Mouse (Mus musculus): ENCODE measurements at regions not wholly inside any gene's neighbourhood (a gene's known extent, or its start where the extent isn't known, plus 50 kb on each side); places are given as distances from the start of the nearest gene placed in this dataset.

DNA sequence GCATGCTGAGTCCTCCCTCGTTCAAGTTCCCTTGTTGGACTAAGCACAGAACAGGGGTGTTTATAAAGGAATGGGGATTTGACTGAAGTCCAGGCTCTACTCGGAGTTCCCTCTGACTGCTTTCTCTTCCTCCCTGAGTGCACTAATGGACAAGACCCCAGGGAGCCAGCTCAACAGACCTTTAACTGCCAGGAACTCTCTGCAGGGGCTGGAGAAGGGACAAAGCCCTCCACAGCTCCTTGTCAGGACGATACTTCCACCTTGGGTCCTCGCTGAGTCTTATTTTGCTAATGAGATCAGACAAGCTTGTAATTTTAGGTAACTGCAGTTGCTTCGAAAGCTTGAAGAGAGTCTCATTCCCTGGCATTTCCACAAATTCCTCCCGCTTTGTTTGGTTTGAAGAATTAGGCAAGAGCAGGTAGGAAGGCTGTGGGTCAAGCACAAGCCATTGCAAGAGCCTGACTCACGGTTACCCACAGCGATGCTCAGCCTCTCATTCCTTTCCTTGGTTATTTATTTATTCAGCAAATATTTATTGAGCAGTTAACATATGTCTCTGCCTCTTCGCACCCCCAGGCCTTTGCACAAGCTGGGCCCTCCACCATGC, 71.5 kb upstream of the Dio3 start:
- Histone ChIP-seq H3K36me3 (replicated peaks) (no peaks in the 10 kb centered on the region), H3K27me3 (ENCODE audit: insufficient read depth, low read length) (no peaks in the 10 kb centered on the region), H3K4me3 (ENCODE audit: low read depth, low read length) (no peak overlapping the region), H3K9me3 (replicated peaks) (peaks cover 84% of the 10 kb centered on the region), H3K4me1 (ENCODE audit: insufficient read depth, low read depth, low read length) (no peaks in the 10 kb centered on the region)
- ATAC-seq (ENCODE audit: extremely low read depth, insufficient number of reproducible peaks, low FRiP score, poor library complexity, severe bottlenecking) = no peak
- no peak for DNase-seq (ENCODE audit: low spot score)
- no peak for TF ChIP-seq POLR2AphosphoS5 (IDR thresholded peaks at IDR 0.05; ENCODE audit: insufficient replicate concordance, low read depth, low read length)
- no peak for TF ChIP-seq TAL1 (conservative IDR thresholded peaks at IDR 0.05; ENCODE audit: low read depth, low read length)

DNA sequence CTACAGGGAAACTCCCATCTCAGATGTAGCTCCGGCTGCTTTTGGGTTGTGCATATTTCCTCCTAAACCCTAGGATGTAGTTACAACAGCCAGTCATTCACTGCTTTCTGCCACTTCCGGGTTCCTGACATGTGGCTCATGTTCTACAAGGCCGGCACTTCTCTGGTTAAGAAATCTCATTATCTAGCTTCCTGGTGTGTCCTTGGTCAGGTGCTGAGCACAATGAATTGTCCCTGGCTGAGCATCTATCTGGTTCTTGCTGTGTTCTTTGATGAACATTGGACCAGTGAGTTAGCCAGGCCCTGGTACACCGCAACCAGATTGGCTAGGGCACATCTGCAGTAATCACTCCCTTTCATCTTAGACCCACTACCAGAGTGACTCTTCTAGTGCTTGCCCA, 66.2 kb upstream of the Dio3 start:
- Histone ChIP-seq H3K36me3 (replicated peaks) (no peaks in the 10 kb centered on the region), H3K4me3 (ENCODE audit: low read depth, low read length) (no peak overlapping the region), H3K4me1 (ENCODE audit: insufficient read depth, low read depth, low read length) (no peaks in the 10 kb centered on the region), H3K27me3 (ENCODE audit: insufficient read depth, low read length) (no peaks in the 10 kb centered on the region; the same call in 1 of the 2 replicates), H3K9me3 (replicated peaks) (peaks cover 85% of the 10 kb centered on the region)
- TF ChIP-seq GATA1 (IDR thresholded peaks at IDR 0.05; ENCODE audit: borderline replicate concordance, low read length) (no peak), GATA2 (IDR thresholded peaks at IDR 0.05; ENCODE audit: borderline replicate concordance, low read depth, low read length) (no peak), TAL1 (conservative IDR thresholded peaks at IDR 0.05; ENCODE audit: low read depth, low read length) (no peak), CTCF (IDR thresholded peaks at IDR 0.05; ENCODE audit: low read depth, low read length) (no peak), POLR2AphosphoS5 (IDR thresholded peaks at IDR 0.05; ENCODE audit: insufficient replicate concordance, low read depth, low read length) (no peak)
- ATAC-seq (ENCODE audit: extremely low read depth, insufficient number of reproducible peaks, low FRiP score, poor library complexity, severe bottlenecking) (no peak), DNase-seq (ENCODE audit: low spot score) (no peak)

DNA sequence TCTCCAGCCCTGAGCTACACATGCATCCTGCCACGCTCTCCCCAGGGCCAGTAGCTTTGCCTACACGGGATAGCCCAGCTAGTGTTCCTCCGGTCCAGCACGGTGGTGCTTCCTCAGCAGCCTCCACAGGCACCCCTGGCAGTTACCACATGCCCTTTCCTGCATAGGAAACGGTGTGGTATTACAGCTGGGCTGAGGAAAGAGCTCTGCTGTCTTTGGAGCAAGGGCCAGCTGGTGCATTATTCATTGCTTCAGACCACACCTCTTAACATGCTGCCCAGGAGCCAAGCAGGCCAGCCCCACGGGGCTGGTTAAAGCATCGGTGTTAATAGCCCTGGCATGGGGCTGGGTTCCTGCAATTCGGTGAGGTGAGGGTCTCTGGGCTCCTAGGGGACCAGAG, 64.0 kb upstream of the Dio3 start:
- ATAC-seq (ENCODE audit: extremely low read depth, insufficient number of reproducible peaks, low FRiP score, poor library complexity, severe bottlenecking) = no peak
- H3K4me1 ChIP-seq (ENCODE audit: insufficient read depth, low read depth, low read length) = no peaks in the 10 kb centered on the region
- no peaks in the 10 kb centered on the region for H3K36me3 ChIP-seq (replicated peaks)
- TF ChIP-seq POLR2AphosphoS5 (IDR thresholded peaks at IDR 0.05; ENCODE audit: insufficient replicate concordance, low read depth, low read length) (no peak), CTCF (IDR thresholded peaks at IDR 0.05; ENCODE audit: low read depth, low read length) (no peak), TAL1 (conservative IDR thresholded peaks at IDR 0.05; ENCODE audit: low read depth, low read length) (no peak), GATA2 (IDR thresholded peaks at IDR 0.05; ENCODE audit: borderline replicate concordance, low read depth, low read length) (no peak), GATA1 (IDR thresholded peaks at IDR 0.05; ENCODE audit: borderline replicate concordance, low read length) (no peak)
- DNase-seq (ENCODE audit: low spot score) = no peak
- H3K4me3 ChIP-seq (ENCODE audit: low read depth, low read length) = no peak overlapping the region; the same call in 1 of the 2 replicates
- peaks cover 84% of the 10 kb centered on the region for H3K9me3 ChIP-seq (replicated peaks)
- no peaks in the 10 kb centered on the region; the same call in 1 of the 2 replicates for H3K27me3 ChIP-seq (ENCODE audit: insufficient read depth, low read length)

GRCm38 (mm10) chr12:110215311-110215710, 63.6 kb upstream of the Dio3 start:
- Histone ChIP-seq H3K27me3 (ENCODE audit: insufficient read depth, low read length) (no peaks in the 10 kb centered on the region; the same call in 1 of the 2 replicates), H3K4me3 (ENCODE audit: low read depth, low read length) (no peak overlapping the region), H3K9me3 (replicated peaks) (peaks cover 84% of the 10 kb centered on the region), H3K36me3 (replicated peaks) (no peaks in the 10 kb centered on the region), H3K4me1 (ENCODE audit: insufficient read depth, low read depth, low read length) (no peaks in the 10 kb centered on the region)
- ATAC-seq (ENCODE audit: extremely low read depth, insufficient number of reproducible peaks, low FRiP score, poor library complexity, severe bottlenecking) = no peak
- DNase-seq (ENCODE audit: low spot score) = no peak
- TF ChIP-seq GATA2 (IDR thresholded peaks at IDR 0.05; ENCODE audit: borderline replicate concordance, low read depth, low read length) (no peak), POLR2AphosphoS5 (IDR thresholded peaks at IDR 0.05; ENCODE audit: insufficient replicate concordance, low read depth, low read length) (no peak), TAL1 (conservative IDR thresholded peaks at IDR 0.05; ENCODE audit: low read depth, low read length) (no peak), CTCF (IDR thresholded peaks at IDR 0.05; ENCODE audit: low read depth, low read length) (no peak), GATA1 (IDR thresholded peaks at IDR 0.05; ENCODE audit: borderline replicate concordance, low read length) (no peak)

GRCm38 (mm10) chr12:110219750-110220149, 59.1 kb upstream of the Dio3 start:
- TF ChIP-seq TAL1 (conservative IDR thresholded peaks at IDR 0.05; ENCODE audit: low read depth, low read length) = no peak
- no peak for TF ChIP-seq POLR2AphosphoS5 (IDR thresholded peaks at IDR 0.05; ENCODE audit: insufficient replicate concordance, low read depth, low read length)
- TF ChIP-seq GATA1 (IDR thresholded peaks at IDR 0.05; ENCODE audit: borderline replicate concordance, low read length) = no peak
- TF ChIP-seq GATA2 (IDR thresholded peaks at IDR 0.05; ENCODE audit: borderline replicate concordance, low read depth, low read length) = no peak
- TF ChIP-seq CTCF (IDR thresholded peaks at IDR 0.05; ENCODE audit: low read depth, low read length) = no peak
- no peak overlapping the region for H3K4me3 ChIP-seq (ENCODE audit: low read depth, low read length)
- peaks cover 86% of the 10 kb centered on the region for H3K9me3 ChIP-seq (replicated peaks)
- H3K4me1 ChIP-seq (ENCODE audit: insufficient read depth, low read depth, low read length) = no peaks in the 10 kb centered on the region
- no peaks in the 10 kb centered on the region; the same call in 1 of the 2 replicates for H3K27me3 ChIP-seq (ENCODE audit: insufficient read depth, low read length)
- DNase-seq (ENCODE audit: low spot score) (no peak), ATAC-seq (ENCODE audit: extremely low read depth, insufficient number of reproducible peaks, low FRiP score, poor library complexity, severe bottlenecking) (no peak)
- H3K36me3 ChIP-seq (replicated peaks) = no peaks in the 10 kb centered on the region

DNA sequence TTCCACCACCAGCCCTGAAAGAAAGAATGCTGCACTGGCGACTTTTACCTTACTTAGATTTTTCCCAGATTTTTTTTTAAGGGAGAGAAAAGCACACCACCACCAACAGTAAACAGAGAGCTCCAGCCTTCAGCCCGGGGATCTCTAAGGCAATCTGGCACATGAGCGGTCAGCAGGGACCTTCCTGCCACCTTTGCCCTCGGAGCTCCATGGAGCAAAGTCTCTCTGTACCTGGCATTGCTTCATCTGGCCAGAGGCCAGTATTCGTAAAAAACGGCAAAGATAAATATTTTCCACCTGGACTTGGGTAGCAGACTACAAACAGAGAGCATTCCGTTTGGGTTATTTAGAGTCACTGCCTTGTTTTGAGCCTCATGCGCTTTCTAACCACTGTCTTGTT, 58.4 kb upstream of the Dio3 start:
- Histone ChIP-seq H3K4me1 (ENCODE audit: insufficient read depth, low read depth, low read length) (no peaks in the 10 kb centered on the region), H3K9me3 (replicated peaks) (peaks cover 86% of the 10 kb centered on the region), H3K36me3 (replicated peaks) (no peaks in the 10 kb centered on the region), H3K27me3 (ENCODE audit: insufficient read depth, low read length) (no peaks in the 10 kb centered on the region), H3K4me3 (ENCODE audit: low read depth, low read length) (no peak overlapping the region)
- ATAC-seq (ENCODE audit: extremely low read depth, insufficient number of reproducible peaks, low FRiP score, poor library complexity, severe bottlenecking) (no peak), DNase-seq (ENCODE audit: low spot score) (no peak)
- TF ChIP-seq CTCF (IDR thresholded peaks at IDR 0.05; ENCODE audit: low read depth, low read length) (no peak), TAL1 (conservative IDR thresholded peaks at IDR 0.05; ENCODE audit: low read depth, low read length) (no peak), GATA1 (IDR thresholded peaks at IDR 0.05; ENCODE audit: borderline replicate concordance, low read length) (no peak), POLR2AphosphoS5 (IDR thresholded peaks at IDR 0.05; ENCODE audit: insufficient replicate concordance, low read depth, low read length) (no peak), GATA2 (IDR thresholded peaks at IDR 0.05; ENCODE audit: borderline replicate concordance, low read depth, low read length) (no peak)
